Mouse (Mus musculus): ENCODE results near the gene Fbxl16.

- TF ChIP-seq CTCF (IDR thresholded peaks at IDR 0.05; ENCODE audit: borderline replicate concordance, insufficient read depth, low read length) (peak; percentile 56; the same call in 1 of the 2 replicates), POLR2A (IDR thresholded peaks at IDR 0.05; ENCODE audit: low read depth, low read length) (no peak)
Measured at GRCm38 (mm10) chr17:25813471-25813870, 4.6 kb downstream of the Fbxl16 start.

Measured in embryonic fibroblast, embryonic 13.5 days (primary cell).